Mouse (Mus musculus): ENCODE measurements at regions not wholly inside any gene's neighbourhood (a gene's known extent, or its start where the extent isn't known, plus 50 kb on each side); places are given as distances from the start of the nearest gene placed in this dataset.

DNA sequence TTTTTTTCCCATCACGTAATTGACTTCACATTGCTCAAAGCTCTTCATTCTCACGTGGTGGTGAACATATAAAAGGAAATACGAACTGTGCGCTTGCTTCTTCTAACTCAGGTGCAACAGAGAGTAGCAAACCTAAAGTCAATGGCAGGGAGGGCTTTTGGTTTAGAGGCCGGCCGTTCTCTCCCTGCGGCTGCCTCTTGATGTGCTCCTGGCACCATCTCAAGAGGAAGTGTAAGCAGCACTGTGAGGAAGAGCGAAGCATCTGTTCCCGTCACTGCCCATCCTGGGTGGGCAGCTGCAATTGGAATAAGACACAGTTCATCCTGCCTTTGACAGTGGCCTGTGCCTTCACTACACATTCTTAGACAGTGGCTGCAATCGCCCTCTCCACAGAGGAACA is 204.0 kb downstream of the Gm11361 start:
- H3K4me3 ChIP-seq (ENCODE audit: insufficient read depth, low read depth, low read length): no peak overlapping the region
- no peak overlapping the region for H3K27ac ChIP-seq (ENCODE audit: insufficient read depth, low read depth, low read length)
- WGBS: 93% methylated on average over 10 of the region's 10 CpGs
- H3K4me1 ChIP-seq (ENCODE audit: control insufficient read depth, insufficient read depth, low read length): no peaks in the 10 kb centered on the region
- TF ChIP-seq POLR2A (IDR thresholded peaks at IDR 0.05; ENCODE audit: insufficient read depth, low read depth, low read length): no peak
- no peak for TF ChIP-seq CTCF (IDR thresholded peaks at IDR 0.05; ENCODE audit: insufficient read depth, low read depth, low read length)

DNA sequence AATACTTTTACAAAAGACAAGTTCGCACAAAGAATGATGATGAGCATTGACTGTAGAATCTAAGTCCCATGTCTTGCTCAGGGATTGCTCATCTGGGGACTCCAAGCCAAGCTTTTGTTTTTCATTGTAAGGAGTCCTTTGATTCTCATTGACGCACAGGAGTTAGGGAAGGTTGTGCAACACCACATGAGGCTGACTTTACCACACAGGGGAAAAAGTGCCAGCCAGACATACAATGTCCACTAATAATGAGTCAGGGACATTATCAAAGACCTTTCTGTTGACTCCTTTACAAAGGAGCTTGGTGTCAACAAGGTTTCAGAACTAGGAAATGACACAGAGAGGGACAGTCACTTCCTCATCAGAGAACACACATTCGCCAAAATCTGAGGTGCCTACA is 200.1 kb downstream of the Gm11361 start:
- Histone ChIP-seq H3K4me1 (ENCODE audit: control insufficient read depth, insufficient read depth, low read length) (no peaks in the 10 kb centered on the region), H3K27ac (ENCODE audit: insufficient read depth, low read depth, low read length) (no peak overlapping the region), H3K4me3 (ENCODE audit: insufficient read depth, low read depth, low read length) (no peak overlapping the region)
- TF ChIP-seq CTCF (IDR thresholded peaks at IDR 0.05; ENCODE audit: insufficient read depth, low read depth, low read length) (no peak), POLR2A (IDR thresholded peaks at IDR 0.05; ENCODE audit: insufficient read depth, low read depth, low read length) (no peak)
- WGBS: 92% methylated on average over 3 of the region's 3 CpGs

DNA sequence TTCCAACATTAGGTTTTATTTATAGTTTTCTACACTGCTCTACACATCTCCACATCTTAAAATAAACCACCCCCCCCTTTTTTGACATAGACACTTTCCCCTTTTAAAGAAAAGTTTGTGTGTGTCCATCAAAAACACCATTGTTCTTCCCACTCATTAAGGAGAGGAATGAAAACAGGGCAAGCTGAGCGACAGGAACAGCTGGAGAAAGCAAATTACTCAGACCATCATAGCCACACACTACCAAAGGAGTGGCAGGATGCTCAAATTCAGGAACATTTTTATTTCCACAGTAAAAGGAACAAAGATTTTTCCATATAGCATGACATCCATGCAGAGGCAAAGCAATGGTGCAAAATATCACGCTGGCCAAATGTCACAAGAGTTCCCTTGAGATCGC is 198.6 kb downstream of the Gm11361 start:
- H3K27ac ChIP-seq (ENCODE audit: insufficient read depth, low read depth, low read length): no peak overlapping the region
- no peak overlapping the region for H3K4me3 ChIP-seq (ENCODE audit: insufficient read depth, low read depth, low read length)
- TF ChIP-seq POLR2A (IDR thresholded peaks at IDR 0.05; ENCODE audit: insufficient read depth, low read depth, low read length) (no peak), CTCF (IDR thresholded peaks at IDR 0.05; ENCODE audit: insufficient read depth, low read depth, low read length) (no peak)
- H3K4me1 ChIP-seq (ENCODE audit: control insufficient read depth, insufficient read depth, low read length): no peaks in the 10 kb centered on the region
- 88% methylated on average over 3 of the region's 3 CpGs for WGBS

DNA sequence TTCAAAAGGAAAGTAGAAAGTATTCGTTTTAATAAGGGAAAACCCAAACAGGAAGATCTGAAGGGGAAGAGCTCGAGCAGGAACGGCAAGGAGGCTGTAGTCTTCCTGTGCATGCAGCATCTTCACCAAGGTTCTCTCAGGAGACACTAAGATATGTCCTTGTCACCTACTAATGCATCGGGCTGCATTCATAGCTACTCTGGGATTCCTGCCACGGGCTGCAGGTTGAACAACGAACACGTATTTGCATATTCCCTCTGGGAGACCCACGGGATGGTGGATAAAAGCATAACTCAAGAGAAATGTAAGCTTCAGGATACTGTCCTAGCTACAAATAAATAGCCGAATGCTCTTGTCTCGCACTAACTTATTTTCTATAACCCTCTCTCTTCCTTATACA is 197.7 kb downstream of the Gm11361 start:
- Histone ChIP-seq H3K4me3 (ENCODE audit: insufficient read depth, low read depth, low read length) (no peak overlapping the region), H3K27ac (ENCODE audit: insufficient read depth, low read depth, low read length) (no peak overlapping the region), H3K4me1 (ENCODE audit: control insufficient read depth, insufficient read depth, low read length) (no peaks in the 10 kb centered on the region)
- WGBS: 79% methylated on average over 10 of the region's 10 CpGs
- no peak for TF ChIP-seq CTCF (IDR thresholded peaks at IDR 0.05; ENCODE audit: insufficient read depth, low read depth, low read length)
- TF ChIP-seq POLR2A (IDR thresholded peaks at IDR 0.05; ENCODE audit: insufficient read depth, low read depth, low read length): no peak

DNA sequence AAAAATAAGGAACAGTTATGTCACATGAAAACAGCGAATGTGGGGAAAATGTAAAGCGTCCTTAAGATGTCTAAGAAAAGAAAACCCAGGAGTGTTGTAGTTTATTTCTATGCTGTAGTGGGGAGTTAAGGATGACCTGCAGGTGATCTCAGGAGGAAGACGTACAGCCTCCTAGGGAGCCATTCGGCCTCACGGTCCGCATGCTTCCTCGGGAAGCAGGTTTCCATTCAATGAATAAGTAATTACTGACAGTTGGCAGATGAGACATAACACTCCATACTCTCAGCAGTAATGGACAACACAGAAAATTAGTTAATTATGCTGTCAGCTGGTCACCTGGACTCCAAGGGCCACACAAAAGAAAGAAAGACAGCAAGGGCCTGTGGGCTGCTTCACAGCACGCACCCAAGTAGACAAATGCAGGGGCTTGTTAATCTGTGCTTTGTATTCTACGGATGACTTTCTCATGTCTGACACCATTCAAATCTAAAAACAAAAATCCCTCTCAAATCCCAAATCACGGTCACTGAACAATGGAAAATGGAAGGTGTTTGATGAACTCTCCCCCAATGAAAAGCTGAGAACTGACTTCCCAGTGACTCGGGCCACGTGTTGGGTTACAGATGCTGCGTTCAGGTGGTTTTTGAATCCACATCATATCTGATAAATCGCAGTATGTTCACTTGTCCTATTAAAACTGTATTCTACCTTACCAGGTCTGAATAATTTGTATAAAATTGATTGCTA is 193.5 kb downstream of the Gm11361 start:
- 88% methylated on average over 14 of the region's 14 CpGs for WGBS
- TF ChIP-seq CTCF (IDR thresholded peaks at IDR 0.05; ENCODE audit: insufficient read depth, low read depth, low read length): no peak
- TF ChIP-seq POLR2A (IDR thresholded peaks at IDR 0.05; ENCODE audit: insufficient read depth, low read depth, low read length): no peak

DNA sequence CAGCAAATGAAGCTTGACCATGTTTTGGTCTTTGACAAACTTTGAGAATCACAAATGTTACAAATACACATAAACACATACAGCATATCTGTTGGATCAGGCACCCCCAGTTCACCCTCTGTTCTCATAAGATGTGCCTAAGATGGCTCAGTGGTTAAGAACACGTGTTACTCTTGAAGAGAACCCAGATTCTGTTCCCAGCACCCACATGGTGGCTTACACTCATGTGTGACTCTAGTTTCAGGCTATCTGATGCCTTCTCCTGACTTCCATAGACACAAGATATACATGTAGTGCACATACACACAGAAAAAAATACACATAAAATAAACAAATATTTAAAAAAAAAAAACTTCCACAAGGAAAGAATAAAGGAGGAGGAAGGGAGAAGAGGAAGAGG is 191.7 kb downstream of the Gm11361 start:
- Histone ChIP-seq H3K4me1 (ENCODE audit: control insufficient read depth, insufficient read depth, low read length) (no peaks in the 10 kb centered on the region), H3K4me3 (ENCODE audit: insufficient read depth, low read depth, low read length) (no peak overlapping the region), H3K27ac (ENCODE audit: insufficient read depth, low read depth, low read length) (no peak overlapping the region)
- TF ChIP-seq POLR2A (IDR thresholded peaks at IDR 0.05; ENCODE audit: insufficient read depth, low read depth, low read length): no peak
- no peak for TF ChIP-seq CTCF (IDR thresholded peaks at IDR 0.05; ENCODE audit: insufficient read depth, low read depth, low read length)
- WGBS: 92% methylated on average over 1 of the region's 1 CpGs

More for the DNA sequence above, 193.5 kb downstream of the Gm11361 start:
- H3K4me1 ChIP-seq (ENCODE audit: control insufficient read depth, insufficient read depth, low read length): no peaks in the 10 kb centered on the region
- no peak overlapping the region for H3K27ac ChIP-seq (ENCODE audit: insufficient read depth, low read depth, low read length)
- no peak overlapping the region for H3K4me3 ChIP-seq (ENCODE audit: insufficient read depth, low read depth, low read length)

DNA sequence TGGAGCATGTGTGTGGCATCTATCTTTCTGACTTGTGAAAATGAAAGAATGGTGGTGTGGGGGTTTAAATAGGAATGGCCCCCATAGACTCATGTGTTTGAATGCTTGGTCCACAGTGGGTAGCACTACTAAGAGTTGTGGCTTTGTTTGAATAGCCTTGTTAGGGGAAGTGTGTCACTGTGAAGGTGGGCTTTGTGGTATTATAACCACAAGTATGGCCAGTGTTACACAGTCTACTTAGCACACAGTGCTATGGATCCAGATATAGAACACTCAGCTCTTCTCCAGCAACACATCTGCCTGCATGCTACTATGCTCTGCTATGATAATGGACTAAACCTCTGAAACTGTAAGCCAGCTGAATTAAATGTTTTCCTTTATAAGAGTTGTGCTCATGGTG is 184.9 kb downstream of the Gm11361 start:
- Histone ChIP-seq H3K4me1 (ENCODE audit: control insufficient read depth, insufficient read depth, low read length) (no peaks in the 10 kb centered on the region), H3K4me3 (ENCODE audit: insufficient read depth, low read depth, low read length) (no peak overlapping the region), H3K27ac (ENCODE audit: insufficient read depth, low read depth, low read length) (no peak overlapping the region)
- TF ChIP-seq POLR2A (IDR thresholded peaks at IDR 0.05; ENCODE audit: insufficient read depth, low read depth, low read length): no peak
- TF ChIP-seq CTCF (IDR thresholded peaks at IDR 0.05; ENCODE audit: insufficient read depth, low read depth, low read length): no peak

DNA sequence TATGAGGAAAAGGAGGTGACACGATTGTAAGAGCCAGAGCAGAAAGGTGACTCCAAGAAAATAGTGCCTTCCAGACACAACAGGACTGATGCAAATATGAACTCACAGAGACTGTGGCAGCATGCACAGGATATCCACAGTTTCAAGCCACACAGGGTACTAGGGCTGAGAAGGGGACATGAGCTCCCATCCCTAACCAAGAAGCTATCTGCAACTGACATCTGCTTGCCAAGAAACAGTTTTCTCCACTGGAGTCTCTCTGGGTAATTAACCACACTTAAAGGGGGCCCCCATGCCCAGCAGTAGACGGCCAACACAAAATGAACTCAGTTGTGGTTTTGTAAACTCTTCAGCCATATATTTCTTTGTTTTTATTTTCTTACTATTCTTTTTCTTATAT is 176.1 kb downstream of the Gm11361 start:
- no peaks in the 10 kb centered on the region for H3K4me1 ChIP-seq (ENCODE audit: control insufficient read depth, insufficient read depth, low read length)
- TF ChIP-seq CTCF (IDR thresholded peaks at IDR 0.05; ENCODE audit: insufficient read depth, low read depth, low read length): no peak
- no peak for TF ChIP-seq POLR2A (IDR thresholded peaks at IDR 0.05; ENCODE audit: insufficient read depth, low read depth, low read length)
- H3K27ac ChIP-seq (ENCODE audit: insufficient read depth, low read depth, low read length): no peak overlapping the region
- H3K4me3 ChIP-seq (ENCODE audit: insufficient read depth, low read depth, low read length): no peak overlapping the region
- 80% methylated on average over 2 of the region's 2 CpGs for WGBS

DNA sequence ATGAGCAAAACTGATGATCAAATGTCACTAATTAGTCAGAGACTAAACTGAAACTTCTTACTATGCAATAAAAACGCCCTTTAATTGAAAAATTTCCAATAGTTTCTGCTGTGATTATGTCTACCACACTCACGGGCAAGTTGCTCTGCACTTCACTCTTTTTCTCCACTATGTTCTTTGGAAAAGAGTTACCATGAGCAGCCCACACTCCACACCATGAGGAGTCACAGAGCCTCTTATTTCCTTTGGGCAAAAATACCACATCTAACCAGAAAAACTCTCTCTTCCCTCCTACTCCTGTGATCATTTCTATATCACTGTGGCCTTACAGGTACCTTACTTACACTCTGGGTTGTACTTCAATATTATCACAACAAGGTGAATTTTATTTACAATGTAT is 174.7 kb downstream of the Gm11361 start:
- WGBS: 65% methylated on average over 2 of the region's 2 CpGs
- no peaks in the 10 kb centered on the region for H3K4me1 ChIP-seq (ENCODE audit: control insufficient read depth, insufficient read depth, low read length)
- TF ChIP-seq CTCF (IDR thresholded peaks at IDR 0.05; ENCODE audit: insufficient read depth, low read depth, low read length) (no peak), POLR2A (IDR thresholded peaks at IDR 0.05; ENCODE audit: insufficient read depth, low read depth, low read length) (no peak)

More for the DNA sequence above, 174.7 kb downstream of the Gm11361 start:
- Histone ChIP-seq H3K27ac (ENCODE audit: insufficient read depth, low read depth, low read length) (no peak overlapping the region), H3K4me3 (ENCODE audit: insufficient read depth, low read depth, low read length) (no peak overlapping the region)

Data from olfactory bulb, adult 2 months (tissue).